Mouse (Mus musculus): ENCODE data around the gene S1pr4. TPM values are rescaled to one million over a fixed set of nuclear protein-coding genes. Genes with fewer than 3 reads are reported as not detected.
A peak's percentile ranks its signal among the peaks of the same experiment; 100 is the strongest.

Gene S1pr4
- polyA plus RNA-seq, 1 experiment from 2014 or later, result 1.2 TPM

- H3K9ac ChIP-seq (ENCODE audit: low read length), result 0 out of 2 replicates have a peak overlapping the region, but pooled peaks have one; percentile 25
- 0 out of 2 replicates have a peak, but pooled peaks cover 7% of the 10 kb centered on the region for H3K4me1 ChIP-seq (ENCODE audit: control insufficient read depth, insufficient read depth, low read length)
- peak overlapping the region; percentile 31 for H3K4me3 ChIP-seq (replicated peaks; ENCODE audit: low read length)
- H3K4me2 ChIP-seq (ENCODE audit: low read depth, low read length), result peak overlapping the region; percentile 44
- H3K9me3 ChIP-seq (replicated peaks; ENCODE audit: control insufficient read depth, low read length), result no peaks in the 10 kb centered on the region
- WGBS, result 3% methylated on average over 33 of the region's 33 CpGs
- H3K27ac ChIP-seq (ENCODE audit: low read length), result peak overlapping the region; percentile 25; the same call in 1 of the 2 replicates
- no peaks in the 10 kb centered on the region for H3K36me3 ChIP-seq (ENCODE audit: control insufficient read depth, insufficient read depth, low read length)
- ATAC-seq (ENCODE audit: insufficient read depth, low FRiP score), result peak; percentile 87
- peaks cover 51% of the 10 kb centered on the region for H3K27me3 ChIP-seq (ENCODE audit: control insufficient read depth, insufficient read depth, low read length)
Observed at GRCm38 (mm10) chr10:81464405-81465264, 35.3 kb downstream of the S1pr4 start.

GRCm38 (mm10) chr10:81463531-81463930, 36.4 kb downstream of the S1pr4 start:
- H3K27me3 ChIP-seq (ENCODE audit: control insufficient read depth, insufficient read depth, low read length), result peaks cover 60% of the 10 kb centered on the region
- H3K4me2 ChIP-seq (ENCODE audit: low read depth, low read length), result no peak overlapping the region
- 66% methylated on average over 4 of the region's 4 CpGs for WGBS
- H3K27ac ChIP-seq (ENCODE audit: low read length), result no peak overlapping the region
- H3K9me3 ChIP-seq (replicated peaks; ENCODE audit: control insufficient read depth, low read length), result no peaks in the 10 kb centered on the region
- H3K4me1 ChIP-seq (ENCODE audit: control insufficient read depth, insufficient read depth, low read length), result 0 out of 2 replicates have a peak, but pooled peaks cover 7% of the 10 kb centered on the region
- ATAC-seq (ENCODE audit: insufficient read depth, low FRiP score), result no peak
- H3K36me3 ChIP-seq (ENCODE audit: control insufficient read depth, insufficient read depth, low read length), result no peaks in the 10 kb centered on the region
- no peak overlapping the region for H3K9ac ChIP-seq (ENCODE audit: low read length)
- no peak overlapping the region for H3K4me3 ChIP-seq (replicated peaks; ENCODE audit: low read length)

GRCm38 (mm10) chr10:81462917-81463316, 37.0 kb downstream of the S1pr4 start:
- WGBS, result 75% methylated on average over 7 of the region's 7 CpGs
- Histone ChIP-seq H3K4me3 (replicated peaks; ENCODE audit: low read length) (no peak overlapping the region), H3K9me3 (replicated peaks; ENCODE audit: control insufficient read depth, low read length) (no peaks in the 10 kb centered on the region), H3K9ac (ENCODE audit: low read length) (no peak overlapping the region), H3K4me2 (ENCODE audit: low read depth, low read length) (no peak overlapping the region), H3K4me1 (ENCODE audit: control insufficient read depth, insufficient read depth, low read length) (0 out of 2 replicates have a peak, but pooled peaks cover 7% of the 10 kb centered on the region), H3K27ac (ENCODE audit: low read length) (no peak overlapping the region), H3K27me3 (ENCODE audit: control insufficient read depth, insufficient read depth, low read length) (peaks cover 60% of the 10 kb centered on the region), H3K36me3 (ENCODE audit: control insufficient read depth, insufficient read depth, low read length) (no peaks in the 10 kb centered on the region)
- no peak for ATAC-seq (ENCODE audit: insufficient read depth, low FRiP score)

DNA sequence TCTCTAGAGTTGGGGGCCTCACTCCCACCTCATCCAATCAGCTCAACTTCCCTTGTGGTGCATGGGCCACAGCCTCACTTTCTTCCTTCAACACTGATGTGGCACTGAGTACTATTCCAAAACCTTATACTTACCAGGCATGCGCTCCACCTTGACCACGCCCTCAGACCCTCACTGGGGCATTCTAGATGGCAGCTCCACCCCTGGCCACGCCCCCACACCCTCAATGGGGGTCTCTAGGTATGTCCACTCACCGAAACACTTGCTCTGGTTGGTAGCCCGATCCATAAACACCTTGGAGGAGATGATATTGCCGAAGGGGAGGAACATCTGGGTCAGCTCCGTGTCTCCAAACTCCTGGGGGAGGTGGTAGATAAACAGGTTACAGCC, 37.5 kb downstream of the S1pr4 start:
- H3K36me3 ChIP-seq (ENCODE audit: control insufficient read depth, insufficient read depth, low read length), result no peaks in the 10 kb centered on the region
- H3K4me2 ChIP-seq (ENCODE audit: low read depth, low read length), result 0 out of 2 replicates have a peak overlapping the region, but pooled peaks have one; percentile 19
- peaks cover 60% of the 10 kb centered on the region for H3K27me3 ChIP-seq (ENCODE audit: control insufficient read depth, insufficient read depth, low read length)
- H3K27ac ChIP-seq (ENCODE audit: low read length), result no peak overlapping the region
- no peak for ATAC-seq (ENCODE audit: insufficient read depth, low FRiP score)
- H3K4me1 ChIP-seq (ENCODE audit: control insufficient read depth, insufficient read depth, low read length), result 0 out of 2 replicates have a peak, but pooled peaks cover 7% of the 10 kb centered on the region
- H3K9me3 ChIP-seq (replicated peaks; ENCODE audit: control insufficient read depth, low read length), result no peaks in the 10 kb centered on the region
- 40% methylated on average over 7 of the region's 7 CpGs for WGBS
- H3K9ac ChIP-seq (ENCODE audit: low read length), result no peak overlapping the region
- peak overlapping the region; percentile 18; the same call in 1 of the 2 replicates for H3K4me3 ChIP-seq (replicated peaks; ENCODE audit: low read length)

DNA sequence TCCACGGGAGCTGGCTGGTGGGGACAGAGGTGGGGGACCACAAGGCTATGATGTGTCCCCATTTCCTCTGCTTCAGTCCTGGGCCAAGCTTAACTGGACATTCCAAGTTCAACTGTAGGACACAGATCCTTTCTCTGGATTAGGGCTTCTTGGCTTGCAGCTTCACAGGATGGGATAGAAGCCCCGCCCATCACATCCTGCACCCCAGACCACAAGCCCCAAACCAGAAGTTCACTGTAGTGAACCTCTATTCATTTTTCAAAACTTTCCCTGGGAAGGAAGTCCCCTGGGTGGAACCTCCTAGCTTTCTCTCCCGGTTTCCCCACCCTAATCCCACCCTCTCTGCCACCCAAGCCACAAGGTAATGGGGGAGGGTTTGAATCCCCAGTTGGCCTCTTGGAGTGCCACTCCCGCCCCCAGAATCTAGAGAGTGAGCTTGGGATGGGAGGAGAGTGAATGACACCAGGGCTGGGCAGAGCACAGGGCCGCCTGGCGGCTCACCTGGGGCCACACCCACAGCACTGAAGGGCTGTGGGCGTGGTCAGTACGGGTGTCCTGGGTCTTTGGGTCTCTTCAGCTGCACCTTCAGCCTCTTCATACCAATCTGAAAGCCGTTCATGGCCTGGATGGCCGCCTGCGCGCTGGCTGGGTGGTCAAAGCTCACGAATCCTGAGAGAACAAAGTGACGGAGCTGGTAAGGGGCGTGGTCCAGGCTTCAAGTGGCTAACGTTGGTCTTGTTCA, 38.1 kb downstream of the S1pr4 start:
- H3K9ac ChIP-seq (ENCODE audit: low read length), result no peak overlapping the region; the same call in 1 of the 2 replicates
- H3K9me3 ChIP-seq (replicated peaks; ENCODE audit: control insufficient read depth, low read length), result no peaks in the 10 kb centered on the region
- H3K27me3 ChIP-seq (ENCODE audit: control insufficient read depth, insufficient read depth, low read length), result peaks cover 60% of the 10 kb centered on the region
- peak overlapping the region; percentile 18 for H3K4me3 ChIP-seq (replicated peaks; ENCODE audit: low read length)
- no peaks in the 10 kb centered on the region for H3K36me3 ChIP-seq (ENCODE audit: control insufficient read depth, insufficient read depth, low read length)
- H3K4me1 ChIP-seq (ENCODE audit: control insufficient read depth, insufficient read depth, low read length), result 0 out of 2 replicates have a peak, but pooled peaks cover 7% of the 10 kb centered on the region
- 7% methylated on average over 16 of the region's 16 CpGs for WGBS
- 0 out of 2 replicates have a peak overlapping the region, but pooled peaks have one; percentile 19 for H3K4me2 ChIP-seq (ENCODE audit: low read depth, low read length)
- no peak overlapping the region for H3K27ac ChIP-seq (ENCODE audit: low read length)
- no peak for ATAC-seq (ENCODE audit: insufficient read depth, low FRiP score)

GRCm38 (mm10) chr10:81460951-81461350, 39.0 kb downstream of the S1pr4 start:
- H3K27me3 ChIP-seq (ENCODE audit: control insufficient read depth, insufficient read depth, low read length), result peaks cover 68% of the 10 kb centered on the region
- H3K4me3 ChIP-seq (replicated peaks; ENCODE audit: low read length), result no peak overlapping the region
- no peaks in the 10 kb centered on the region for H3K9me3 ChIP-seq (replicated peaks; ENCODE audit: control insufficient read depth, low read length)
- no peak overlapping the region for H3K4me2 ChIP-seq (ENCODE audit: low read depth, low read length)
- WGBS, result 48% methylated on average over 11 of the region's 11 CpGs
- H3K27ac ChIP-seq (ENCODE audit: low read length), result no peak overlapping the region
- H3K4me1 ChIP-seq (ENCODE audit: control insufficient read depth, insufficient read depth, low read length), result 0 out of 2 replicates have a peak, but pooled peaks cover 7% of the 10 kb centered on the region
- H3K9ac ChIP-seq (ENCODE audit: low read length), result no peak overlapping the region
- ATAC-seq (ENCODE audit: insufficient read depth, low FRiP score), result no peak
- no peaks in the 10 kb centered on the region for H3K36me3 ChIP-seq (ENCODE audit: control insufficient read depth, insufficient read depth, low read length)

DNA sequence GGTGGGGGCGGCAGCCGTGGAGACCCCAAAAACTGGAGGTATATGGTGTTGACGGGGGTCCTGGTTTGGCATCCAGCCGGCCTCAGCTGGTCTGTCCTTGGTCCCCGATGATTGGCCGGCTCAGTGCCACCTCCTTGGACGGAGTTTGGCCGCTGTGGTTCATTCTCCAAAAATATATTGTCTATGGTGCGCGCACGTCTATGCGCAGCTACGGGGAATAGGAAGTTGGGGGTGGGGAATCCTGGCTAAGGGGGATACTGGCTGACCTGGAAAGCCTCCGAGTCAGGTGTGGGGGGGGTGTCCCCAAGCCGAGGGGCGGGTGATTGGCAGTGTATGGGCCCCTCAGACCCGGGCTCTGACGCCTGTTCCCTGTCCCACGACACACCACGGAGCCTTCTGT, 39.5 kb downstream of the S1pr4 start:
- Histone ChIP-seq H3K36me3 (ENCODE audit: control insufficient read depth, insufficient read depth, low read length) (no peaks in the 10 kb centered on the region), H3K4me2 (ENCODE audit: low read depth, low read length) (no peak overlapping the region)
- no peak for ATAC-seq (ENCODE audit: insufficient read depth, low FRiP score)

DNA sequence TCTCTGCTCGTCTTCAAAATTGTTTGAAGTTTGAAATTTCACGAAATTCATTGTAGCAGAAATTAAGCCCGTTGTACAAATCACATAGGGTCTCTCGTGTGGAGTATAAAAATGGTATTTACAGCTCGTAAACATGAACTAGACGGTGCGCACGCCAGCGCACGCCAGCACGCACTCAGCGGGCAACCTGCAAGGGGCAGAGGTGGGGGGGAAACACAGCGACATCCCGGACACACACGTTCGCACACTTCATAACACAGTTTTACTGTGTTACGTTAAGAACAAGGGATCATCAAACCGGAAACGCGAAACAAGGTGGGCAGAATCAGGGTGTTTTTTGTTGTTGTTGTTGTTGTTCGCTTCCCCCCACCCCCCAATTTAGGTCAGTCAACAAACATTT, 40.5 kb downstream of the S1pr4 start:
- 66% methylated on average over 21 of the region's 21 CpGs for WGBS
- H3K27me3 ChIP-seq (ENCODE audit: control insufficient read depth, insufficient read depth, low read length), result peaks cover 73% of the 10 kb centered on the region
- no peak overlapping the region for H3K4me3 ChIP-seq (replicated peaks; ENCODE audit: low read length)
- no peaks in the 10 kb centered on the region for H3K9me3 ChIP-seq (replicated peaks; ENCODE audit: control insufficient read depth, low read length)
- no peak overlapping the region for H3K27ac ChIP-seq (ENCODE audit: low read length)
- ATAC-seq (ENCODE audit: insufficient read depth, low FRiP score), result no peak
- H3K4me1 ChIP-seq (ENCODE audit: control insufficient read depth, insufficient read depth, low read length), result 0 out of 2 replicates have a peak, but pooled peaks cover 7% of the 10 kb centered on the region
- H3K4me2 ChIP-seq (ENCODE audit: low read depth, low read length), result no peak overlapping the region
- no peak overlapping the region for H3K9ac ChIP-seq (ENCODE audit: low read length)
- no peaks in the 10 kb centered on the region for H3K36me3 ChIP-seq (ENCODE audit: control insufficient read depth, insufficient read depth, low read length)

More for the DNA sequence above, 39.5 kb downstream of the S1pr4 start:
- H3K4me3 ChIP-seq (replicated peaks; ENCODE audit: low read length), result no peak overlapping the region
- no peak overlapping the region for H3K9ac ChIP-seq (ENCODE audit: low read length)
- H3K27me3 ChIP-seq (ENCODE audit: control insufficient read depth, insufficient read depth, low read length), result peaks cover 73% of the 10 kb centered on the region
- H3K27ac ChIP-seq (ENCODE audit: low read length), result no peak overlapping the region
- 0 out of 2 replicates have a peak, but pooled peaks cover 7% of the 10 kb centered on the region for H3K4me1 ChIP-seq (ENCODE audit: control insufficient read depth, insufficient read depth, low read length)
- 32% methylated on average over 20 of the region's 20 CpGs for WGBS
- no peaks in the 10 kb centered on the region for H3K9me3 ChIP-seq (replicated peaks; ENCODE audit: control insufficient read depth, low read length)
